In the genomic region with DNA sequence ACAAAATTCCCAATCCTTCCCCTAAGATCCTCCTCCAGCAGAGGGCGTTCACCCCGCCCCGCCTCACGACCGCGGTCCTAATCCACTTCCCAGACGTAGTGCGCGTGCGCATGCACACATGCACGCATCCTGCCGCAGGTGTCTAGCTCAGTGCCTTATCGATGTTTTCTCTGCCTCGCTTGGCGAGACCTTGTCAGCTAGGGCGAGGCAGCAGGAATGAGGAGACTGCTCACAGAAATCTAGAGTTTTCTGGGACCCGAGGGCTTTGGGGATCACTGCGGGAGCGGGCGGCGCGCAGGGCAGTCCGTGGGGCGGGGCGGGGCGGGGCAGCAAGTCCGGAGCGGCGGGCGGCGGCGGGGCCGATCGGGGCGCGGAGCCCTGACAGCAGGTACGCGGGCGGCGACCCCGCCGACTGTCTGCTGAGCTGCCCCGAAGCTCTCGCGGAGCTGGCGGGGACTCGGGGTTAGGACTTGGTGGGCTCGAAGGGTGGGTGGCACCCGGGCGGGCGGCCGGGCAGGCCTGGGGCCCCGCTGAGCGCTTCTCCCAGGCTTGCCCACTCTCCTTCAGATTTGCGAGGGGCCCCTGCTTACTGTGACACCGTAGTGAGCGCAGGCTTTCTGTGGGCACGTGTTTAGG, we compare ENCODE assay signal across 8 mouse cellular contexts. TPM values are rescaled to one million over a fixed set of nuclear protein-coding genes. Genes with fewer than 3 reads are reported as not detected.
DNase-seq lines count a peak whose midpoint lies in the region; ATAC-seq and TF ChIP-seq lines count a peak whose summit lies in the region.

Gene Dctn1, plus strand, starts transcription at position 314 of the 636 bp plus-strand sequence.

- peak; percentile 85 for ATAC-seq in embryonic facial prominence, embryonic 13.5 days (ENCODE audit: insufficient number of reproducible peaks, insufficient read depth, low FRiP score, low TSS enrichment, low read depth)
- ATAC-seq in limb, embryonic 13.5 days (ENCODE audit: low FRiP score, low read depth) = peak; percentile 86
- peak; percentile 85 for ATAC-seq in midbrain, embryonic 16.5 days

- no peak; the same call in 1 of the 2 replicates for TF ChIP-seq POLR2A in heart, adult 2 months (IDR thresholded peaks at IDR 0.05; ENCODE audit: insufficient read depth, low read depth, low read length)

- peak; percentile 91 for TF ChIP-seq CTCF in heart, adult 2 months (IDR thresholded peaks at IDR 0.05)

- under 1% methylated on average over 58 of the region's 58 CpGs for WGBS in embryonic facial prominence, embryonic 13.5 days
- WGBS in heart, adult 2 months = under 1% methylated on average over 55 of the region's 58 CpGs
- under 1% methylated on average over 44 of the region's 58 CpGs for WGBS in limb, embryonic 13.5 days
- WGBS in midbrain, embryonic 16.5 days = under 1% methylated on average over 58 of the region's 58 CpGs

- peaks cover 23% of the 10 kb centered on the region for H3K27me3 ChIP-seq in embryonic facial prominence, embryonic 13.5 days
- H3K27me3 ChIP-seq in heart, adult 2 months (ENCODE audit: control insufficient read depth, insufficient read depth, low read length) = peaks cover 2% of the 10 kb centered on the region; the same call in 1 of the 2 replicates
- peaks cover 23% of the 10 kb centered on the region for H3K27me3 ChIP-seq in limb, embryonic 13.5 days
- peaks cover 25% of the 10 kb centered on the region for H3K27me3 ChIP-seq in midbrain, embryonic 16.5 days (ENCODE audit: control insufficient read depth, insufficient read depth, low read depth, low read length)

- H3K79me2 ChIP-seq in heart, adult 2 months (replicated peaks; ENCODE audit: control insufficient read depth, insufficient read depth, low read length) = peaks cover 6% of the 10 kb centered on the region

- peak within 1 kb of the TSS; percentile 82 for H3K27ac ChIP-seq in embryonic facial prominence, embryonic 13.5 days
- H3K27ac ChIP-seq in heart, adult 2 months = peak within 1 kb of the TSS; percentile 97
- peak within 1 kb of the TSS; percentile 80 for H3K27ac ChIP-seq in limb, embryonic 13.5 days
- peak within 1 kb of the TSS; percentile 94 for H3K27ac ChIP-seq in midbrain, embryonic 16.5 days (ENCODE audit: low read length)

- H3K4me1 ChIP-seq in embryonic facial prominence, embryonic 13.5 days = peaks cover 34% of the 10 kb centered on the region
- H3K4me1 ChIP-seq in heart, adult 2 months (ENCODE audit: control insufficient read depth, insufficient read depth, low read length) = peaks cover 6% of the 10 kb centered on the region; the same call in 1 of the 2 replicates
- H3K4me1 ChIP-seq in limb, embryonic 13.5 days = peaks cover 53% of the 10 kb centered on the region
- peaks cover 38% of the 10 kb centered on the region for H3K4me1 ChIP-seq in midbrain, embryonic 16.5 days (ENCODE audit: control insufficient read depth, insufficient read depth, low read length)

- peak within 1 kb of the TSS; percentile 91 for H3K9ac ChIP-seq in embryonic facial prominence, embryonic 13.5 days
- H3K9ac ChIP-seq in heart, adult 2 months (ENCODE audit: low read depth, low read length) = peak within 1 kb of the TSS; percentile 66
- peak within 1 kb of the TSS; percentile 87 for H3K9ac ChIP-seq in limb, embryonic 13.5 days
- H3K9ac ChIP-seq in midbrain, embryonic 16.5 days (ENCODE audit: low read depth, low read length) = peak within 1 kb of the TSS; percentile 93

- no peaks in the 10 kb centered on the region for H3K36me3 ChIP-seq in embryonic facial prominence, embryonic 13.5 days
- no peaks in the 10 kb centered on the region; the same call in 1 of the 2 replicates for H3K36me3 ChIP-seq in heart, adult 2 months (ENCODE audit: control insufficient read depth, insufficient read depth, low read length)
- no peaks in the 10 kb centered on the region for H3K36me3 ChIP-seq in limb, embryonic 13.5 days
- H3K36me3 ChIP-seq in midbrain, embryonic 16.5 days (ENCODE audit: control insufficient read depth, insufficient read depth, low read length) = no peaks in the 10 kb centered on the region

- H3K9me3 ChIP-seq in embryonic facial prominence, embryonic 13.5 days = no peaks in the 10 kb centered on the region
- no peaks in the 10 kb centered on the region for H3K9me3 ChIP-seq in limb, embryonic 13.5 days
- no peaks in the 10 kb centered on the region for H3K9me3 ChIP-seq in midbrain, embryonic 16.5 days (replicated peaks; ENCODE audit: control insufficient read depth, low read length, poor library complexity, severe bottlenecking)

- intact Hi-C loops in heart, adult 2 months (cut with DNase I) = loop anchor here (2.0 to 5.0 kb wide), 3 partner anchors 41 to 112 kb away; partner anchors contain the start of genes Ino80b and Mogs

- peak within 1 kb of the TSS; percentile 84 for H3K4me3 ChIP-seq in embryonic facial prominence, embryonic 13.5 days
- H3K4me3 ChIP-seq in heart, adult 2 months = peak within 1 kb of the TSS; percentile 95
- peak within 1 kb of the TSS; percentile 78 for H3K4me3 ChIP-seq in limb, embryonic 13.5 days
- H3K4me3 ChIP-seq in midbrain, embryonic 16.5 days (ENCODE audit: low read depth, low read length) = peak within 1 kb of the TSS; percentile 92

- peak within 1 kb of the TSS; percentile 78 for H3K4me2 ChIP-seq in embryonic facial prominence, embryonic 13.5 days
- H3K4me2 ChIP-seq in limb, embryonic 13.5 days (replicated peaks) = peak within 1 kb of the TSS; percentile 84
- peak within 1 kb of the TSS; percentile 83 for H3K4me2 ChIP-seq in midbrain, embryonic 16.5 days (ENCODE audit: low read length)

- peak; percentile 90 for DNase-seq in 3134 (ENCODE audit: extremely low read depth, insufficient read length, low spot score)
- peak; percentile 96 to 97 for DNase-seq in adrenal gland, postnatal 36 days
- DNase-seq in heart, adult 2 months = peak; percentile 95
- DNase-seq in kidney, adult 8-10 months = peak; percentile 93 to 95
- DNase-seq in spleen, postnatal 10 days (ENCODE audit: low spot score in 2 of 2) = peak; percentile 96 to 97

- peak; percentile 91 for TF ChIP-seq EP300 in heart, adult 2 months (IDR thresholded peaks at IDR 0.05; ENCODE audit: insufficient read depth, low read depth, low read length)

RNA-seq across cellular contexts. Expression of gene Dctn1, which starts in this region (rescaled TPM):
- total RNA-seq in adrenal gland, postnatal 36 days (2021) = 100 to 1,000 TPM; 127 to 132 TPM
- polyA plus RNA-seq in embryonic facial prominence, embryonic 13.5 days (2015; fragmentation: Nextera tagmentation; extraction: Ambion mirVana) = 87.7 and 90.0 TPM in 2 replicates
- 100 to 1,000 TPM; 125 to 141 TPM for total RNA-seq in heart, adult 2 months (2021)
- 84.2 and 89.1 TPM in 2 replicates for polyA plus RNA-seq in heart, adult 2 months (2012; rRNA removed)
- 88.9 and 90.3 TPM in 2 replicates for polyA plus RNA-seq in limb, embryonic 13.5 days (2015; fragmentation: Nextera tagmentation; extraction: Ambion mirVana)
- 161 and 164 TPM in 2 replicates for polyA plus RNA-seq in midbrain, embryonic 16.5 days (2015; fragmentation: Nextera tagmentation; extraction: Ambion mirVana)

Comparison
In these comparisons a context has a peak if more than half of its experiments do, and no peak if none do; other contexts are left out.
1. Peak in every context shown above with its lines: DNase-seq, ATAC-seq, H3K4me3 ChIP-seq and H3K27ac ChIP-seq.